Mouse (Mus musculus) heart, adult 9 months (tissue): ENCODE data around the gene Ube2e1.

Experiments used
- DNase-seq, 2 experiments: peaks; one replicate each; pipeline ENCODE4 v3.0.0; 2022; ENCODE audit warnings: low spot score in 2 of 2

Gene Ube2e1

DNA sequence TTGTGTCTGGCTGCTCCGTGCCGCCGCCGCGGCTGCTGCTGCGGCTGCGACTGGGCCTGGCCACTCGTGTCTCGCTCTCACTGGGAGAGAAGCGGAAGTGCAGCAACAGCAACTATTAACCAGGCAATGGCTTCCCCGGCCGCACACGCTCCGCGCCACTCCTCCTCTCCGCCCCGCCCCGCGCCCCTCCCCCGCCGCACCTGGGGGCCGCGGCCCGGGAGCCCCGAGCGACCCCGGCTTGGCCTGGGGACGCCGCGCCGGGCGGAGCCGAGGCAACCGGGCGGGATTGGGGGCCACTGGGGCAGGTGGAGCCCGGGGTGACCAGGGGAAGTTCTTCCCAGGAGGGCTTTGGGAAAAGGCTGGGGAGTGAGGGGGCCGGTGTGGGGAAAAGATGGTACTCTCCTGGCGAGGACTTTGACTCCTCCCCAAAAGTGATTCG lies at the start of gene Ube2e1:
Ube2e1 (minus strand) TSS at position 167 of the 439 bp plus-strand sequence.
- DNase-seq = peak; percentile 69 to 82

- no peak for DNase-seq
These were observed 48.2 kb upstream of the Ube2e1 start for GRCm38 (mm10) chr14:18379841-18380240.

DNA sequence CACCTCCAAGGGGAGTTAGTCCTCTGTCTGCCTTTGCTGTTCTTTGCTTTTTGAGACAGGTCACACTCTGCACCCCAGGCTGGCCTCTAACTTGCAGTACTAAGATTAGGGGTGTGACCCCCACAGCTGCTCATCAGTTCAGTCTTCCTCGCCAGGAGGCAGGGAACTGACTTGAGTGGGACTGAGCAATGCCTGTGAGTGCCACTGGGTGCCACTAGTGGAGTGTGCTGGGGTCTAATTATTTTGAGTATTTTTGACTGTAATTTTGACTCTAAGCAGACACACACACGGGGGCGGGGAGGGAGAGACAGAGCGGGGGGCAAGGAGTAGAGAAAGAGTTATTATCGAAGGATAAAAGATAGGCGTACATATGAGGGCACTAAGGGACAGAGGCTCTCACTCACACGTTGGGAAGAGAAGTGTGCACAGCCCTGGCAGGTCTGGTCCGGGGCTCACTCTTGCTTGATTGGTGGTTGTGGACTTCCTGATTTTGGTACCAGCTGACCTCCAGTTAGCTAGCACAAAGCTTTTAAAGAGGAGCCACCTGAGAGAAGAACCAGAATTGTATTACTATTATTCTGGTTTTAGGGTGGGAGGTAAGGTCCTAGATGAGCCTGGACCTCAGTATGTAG lies 46.4 kb upstream of the Ube2e1 start:
- no peak for DNase-seq

- no peak for DNase-seq
These were observed 44.5 kb upstream of the Ube2e1 start for GRCm38 (mm10) chr14:18376206-18376605.

GRCm38 (mm10) chr14:18373758-18374405 lies 42.2 kb upstream of the Ube2e1 start:
- DNase-seq = no peak

DNA sequence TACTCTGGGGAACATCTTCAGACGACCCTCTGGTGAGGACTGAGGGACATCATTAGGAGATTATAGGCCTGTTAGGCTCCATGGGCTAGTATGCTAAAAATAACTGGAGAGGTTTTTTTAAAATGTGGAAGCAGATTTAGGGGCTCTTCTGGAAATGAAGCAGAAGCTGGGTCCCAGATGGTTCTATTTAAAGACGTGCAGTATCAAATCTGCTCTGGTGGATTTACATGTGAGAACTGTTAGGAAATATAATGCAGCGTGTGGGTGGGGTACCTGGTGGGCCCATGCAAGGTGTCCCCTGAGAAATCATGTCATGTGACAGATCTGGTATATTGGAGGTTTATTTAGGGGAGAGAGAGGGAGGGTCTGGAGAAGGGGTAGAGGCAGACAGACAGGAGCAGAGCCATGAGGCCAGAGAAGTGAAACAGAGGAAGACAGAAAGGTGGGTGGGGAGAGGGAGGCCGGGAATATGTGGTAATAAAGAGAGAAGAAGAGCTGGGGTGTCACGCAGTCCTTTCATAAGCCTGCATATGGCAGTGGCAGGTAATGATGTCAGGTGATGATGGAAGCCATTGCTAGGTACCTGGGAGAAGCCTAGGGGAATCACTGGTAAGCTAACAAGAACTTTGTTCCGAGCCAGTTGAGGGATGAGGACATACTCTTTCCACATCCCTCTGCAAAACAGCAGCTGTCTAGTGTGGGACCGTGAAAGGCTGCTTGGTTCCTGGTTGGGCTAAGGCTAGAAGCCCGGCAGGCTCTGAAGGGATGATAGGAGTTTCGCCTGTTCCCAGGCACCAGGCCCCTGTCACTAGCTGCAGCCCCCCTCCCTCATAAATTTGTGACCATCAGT lies 41.3 kb upstream of the Ube2e1 start:
- no peak for DNase-seq

DNA sequence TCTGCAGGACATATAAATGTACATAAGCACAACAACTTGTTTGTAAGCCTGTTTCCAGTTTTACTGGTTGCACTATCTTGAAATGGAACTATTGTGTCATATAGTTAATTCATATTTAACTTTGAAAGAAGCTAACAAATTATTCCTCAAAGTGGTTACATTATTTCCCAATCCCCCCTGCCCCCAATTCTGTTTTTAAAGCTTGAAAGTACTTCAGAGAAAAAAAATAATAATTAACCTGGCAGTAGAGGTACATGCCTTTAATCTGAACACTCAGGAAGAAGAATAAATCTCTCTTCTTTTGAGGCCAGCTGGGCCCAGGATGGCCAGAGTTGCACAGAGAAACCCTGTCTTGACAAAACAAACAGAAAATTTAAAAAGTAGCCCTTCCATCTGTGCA lies 37.4 kb upstream of the Ube2e1 start:
- DNase-seq = no peak

- DNase-seq = no peak
These were observed 35.4 kb upstream of the Ube2e1 start for GRCm38 (mm10) chr14:18367025-18367424.

GRCm38 (mm10) chr14:18364321-18364720 lies 32.7 kb upstream of the Ube2e1 start:
- DNase-seq = no peak

GRCm38 (mm10) chr14:18356442-18356841 lies 24.8 kb upstream of the Ube2e1 start:
- no peak for DNase-seq

DNA sequence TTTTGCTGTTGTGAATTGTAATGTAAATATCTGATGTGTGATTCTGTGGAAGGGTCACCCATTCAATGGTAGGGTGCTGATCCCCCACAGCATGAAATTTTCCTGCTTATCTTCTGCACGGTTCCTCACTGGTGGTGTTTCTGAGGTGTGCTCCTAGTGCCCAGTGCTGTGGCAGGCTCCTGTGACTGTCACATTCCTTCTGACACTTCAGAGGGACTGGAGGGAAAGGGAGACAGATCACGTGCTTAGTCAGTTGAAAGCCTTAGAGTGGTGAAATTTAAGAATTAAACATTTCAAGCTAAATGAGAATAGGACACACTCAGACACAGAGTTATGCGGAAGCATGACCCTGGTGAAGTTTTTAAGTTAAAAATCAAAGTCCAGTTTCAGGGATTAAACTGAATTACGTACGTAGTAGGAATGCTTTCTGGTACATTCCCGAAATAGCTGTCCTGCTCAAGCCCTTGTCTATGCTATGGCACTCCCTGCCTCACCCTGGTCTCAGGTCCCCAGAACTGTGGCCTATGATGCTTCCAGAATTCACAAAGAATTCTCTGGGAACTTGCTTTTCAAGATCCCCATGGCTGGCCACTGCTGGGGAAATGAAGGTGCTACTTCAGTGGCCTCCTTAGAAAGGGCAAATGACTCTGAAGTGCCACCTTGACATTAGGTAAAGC lies 24.0 kb upstream of the Ube2e1 start:
- no peak for DNase-seq

DNA sequence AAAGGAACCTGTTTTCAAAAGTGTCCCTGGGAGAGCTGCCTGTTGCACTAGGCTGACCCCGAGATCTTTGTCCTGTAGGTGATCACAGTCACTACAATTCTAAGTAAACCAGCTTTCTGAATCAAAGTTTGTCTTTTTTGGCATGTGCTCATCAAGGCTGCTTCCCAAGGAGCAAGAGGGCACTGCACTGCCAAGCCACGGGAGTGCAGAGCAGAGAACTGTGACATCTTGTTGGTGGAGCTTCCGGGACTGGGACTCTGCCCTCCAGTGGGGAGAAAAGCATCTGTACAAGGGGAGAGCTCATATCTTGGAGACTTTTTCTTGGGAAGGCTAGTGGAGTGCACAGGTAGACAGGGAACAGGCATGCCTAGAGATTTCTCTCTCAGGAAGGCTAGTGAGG lies 21.9 kb upstream of the Ube2e1 start:
- DNase-seq = no peak

DNA sequence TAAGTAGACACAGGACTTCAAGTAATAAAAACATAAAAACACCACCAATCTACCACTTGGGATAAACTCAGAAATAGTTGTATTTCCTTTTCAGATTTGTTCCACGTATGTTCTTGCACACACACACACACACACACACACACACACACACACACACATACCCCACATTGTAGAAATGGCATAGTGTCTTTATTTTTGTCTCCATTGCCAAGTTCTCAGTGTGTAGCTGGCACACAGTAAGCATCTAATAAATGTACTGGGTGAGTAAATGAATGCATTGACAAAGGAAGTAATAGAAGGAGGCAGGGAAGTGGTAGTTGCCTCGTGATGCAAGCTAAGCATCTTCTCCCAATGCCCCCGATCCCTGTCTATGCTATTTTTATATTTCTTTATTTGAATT lies 21.3 kb upstream of the Ube2e1 start:
- no peak for DNase-seq

DNA sequence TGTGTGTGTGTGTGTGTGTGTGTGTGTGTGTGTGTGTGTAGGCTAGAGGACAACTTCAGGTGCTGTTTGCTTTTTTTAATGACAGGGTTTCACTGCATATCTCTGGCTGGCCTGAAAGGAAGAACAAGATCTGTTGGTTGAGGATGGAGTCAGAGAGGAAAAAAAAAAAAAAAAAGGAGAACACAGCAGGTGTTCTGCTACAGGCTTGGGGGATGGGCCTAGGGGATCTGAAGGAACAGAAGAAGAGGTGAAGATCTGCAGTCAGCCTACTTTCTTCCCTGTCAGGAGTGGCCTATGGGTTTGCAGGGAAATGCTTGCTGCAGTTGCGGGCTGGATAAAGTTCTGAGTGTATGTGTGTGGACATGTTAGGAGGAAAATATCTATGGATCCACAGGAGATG lies 19.0 kb upstream of the Ube2e1 start:
- DNase-seq = no peak

DNA sequence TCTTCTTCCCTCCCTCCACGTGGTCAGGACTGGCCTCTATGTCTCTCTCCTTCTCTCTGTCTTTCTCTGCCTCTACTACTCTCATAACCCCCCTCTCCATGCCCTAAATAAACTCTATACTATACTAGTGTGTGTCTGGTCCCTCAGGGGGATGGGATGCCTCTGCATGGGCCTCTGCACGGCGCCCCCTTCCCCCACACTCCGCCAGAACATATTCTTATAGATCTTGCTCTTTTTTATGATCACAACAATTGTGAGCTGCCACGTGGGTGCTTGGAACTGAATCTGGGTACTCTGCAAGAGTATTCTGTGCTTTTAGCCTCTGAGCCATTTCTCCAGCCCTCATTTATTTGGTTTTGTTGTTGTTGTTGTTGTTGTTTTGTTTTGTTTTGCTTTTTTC lies 18.2 kb upstream of the Ube2e1 start:
- DNase-seq = no peak

GRCm38 (mm10) chr14:18343589-18343988 lies 11.9 kb upstream of the Ube2e1 start:
- DNase-seq = no peak

DNA sequence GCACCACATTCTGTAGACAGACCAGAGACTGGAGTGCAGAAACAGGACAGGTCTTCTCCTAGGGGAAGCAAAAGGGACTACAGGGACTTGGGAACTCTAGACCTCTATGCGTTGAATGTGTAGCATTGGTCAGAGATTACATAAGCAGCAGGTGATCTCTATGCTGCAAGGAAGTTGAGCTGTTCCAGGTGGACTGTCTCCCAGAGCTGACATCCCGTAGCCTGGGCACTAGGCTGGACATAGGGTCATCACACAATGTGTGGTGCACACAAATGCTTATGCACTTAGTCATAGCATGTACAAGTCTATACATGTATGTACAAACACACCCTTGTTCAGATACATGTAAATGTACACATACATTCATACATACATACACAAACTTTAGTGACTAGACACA lies 11.1 kb upstream of the Ube2e1 start:
- no peak for DNase-seq

DNA sequence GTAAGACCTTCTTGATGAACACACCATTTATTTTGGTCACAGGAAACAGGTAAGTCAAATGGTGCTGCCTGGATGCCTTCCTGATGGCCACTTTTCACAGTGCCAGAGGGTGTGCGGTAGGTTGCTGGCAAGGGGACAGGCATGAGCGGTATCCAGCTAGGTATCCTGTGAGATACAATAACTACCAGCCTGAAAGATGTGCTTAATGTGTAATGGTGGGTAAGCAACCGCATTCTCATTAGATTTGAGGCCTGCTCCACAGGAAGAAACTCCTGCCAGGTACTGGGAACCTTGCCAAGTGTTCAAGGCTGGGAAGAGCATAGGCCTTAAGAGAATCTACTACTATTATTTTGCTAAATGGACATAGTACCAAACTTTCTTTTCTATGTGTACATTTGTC lies 9.4 kb upstream of the Ube2e1 start:
- no peak for DNase-seq

- no peak for DNase-seq
These were observed 4.4 kb upstream of the Ube2e1 start for GRCm38 (mm10) chr14:18336106-18336505.

- DNase-seq = peak; percentile 14 to 29
These were observed 618 bp downstream of the Ube2e1 start for GRCm38 (mm10) chr14:18330789-18331692.
